Mouse (Mus musculus) cerebellum, adult 2 months (tissue): ENCODE measurements around the gene Rbms2.

Source experiments
- CTCF ChIP-seq: fragments of 200-500 bp; IDR thresholded peaks from 2 replicates; pipeline ENCODE4 v1.5.1; 2011; ENCODE audit warnings: low read depth, mild to moderate bottlenecking, control low read depth, low read length, moderate library complexity, borderline replicate concordance; ENCODE audit not compliant: insufficient read depth
- POLR2A ChIP-seq: fragments of 200-500 bp; IDR thresholded peaks from 2 replicates; pipeline ENCODE4 v1.6.1; 2011; ENCODE audit warnings: low read length, control low read depth, borderline replicate concordance; ENCODE audit not compliant: insufficient read depth

DNA sequence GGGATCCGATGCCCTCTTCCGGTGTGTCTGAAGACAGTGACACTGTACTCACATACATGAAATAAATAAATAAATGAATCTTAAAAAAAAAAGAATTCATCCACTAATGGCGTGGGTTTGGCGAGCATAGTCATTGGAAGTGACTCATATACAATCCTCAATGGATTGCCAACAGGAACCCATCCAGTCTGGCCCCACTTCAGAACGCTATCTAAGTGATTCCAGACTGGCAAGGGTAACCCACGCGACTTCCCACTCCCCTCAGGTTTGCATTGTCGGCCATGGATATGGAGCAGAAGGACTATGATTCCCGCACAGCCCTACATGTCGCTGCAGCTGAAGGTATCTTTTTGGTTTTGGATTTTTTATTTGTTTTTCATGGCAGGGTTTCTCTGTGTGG, 28.2 kb upstream of the Rbms2 start:
- TF ChIP-seq POLR2A (no peak), CTCF (no peak)
